Mouse (Mus musculus) regulatory T cell (primary cell): ENCODE data around the gene 5730522E02Rik.

ENCODE experiments used
- in situ Hi-C: fragments of 300-600 bp; cut with MboI, MseI; formaldehyde crosslinking; loops from one replicate; pipeline ENCODE4 v1.15.1; 2025; ENCODE audit warnings: high pct_unique_total_duplicates

5730522E02Rik gene

DNA sequence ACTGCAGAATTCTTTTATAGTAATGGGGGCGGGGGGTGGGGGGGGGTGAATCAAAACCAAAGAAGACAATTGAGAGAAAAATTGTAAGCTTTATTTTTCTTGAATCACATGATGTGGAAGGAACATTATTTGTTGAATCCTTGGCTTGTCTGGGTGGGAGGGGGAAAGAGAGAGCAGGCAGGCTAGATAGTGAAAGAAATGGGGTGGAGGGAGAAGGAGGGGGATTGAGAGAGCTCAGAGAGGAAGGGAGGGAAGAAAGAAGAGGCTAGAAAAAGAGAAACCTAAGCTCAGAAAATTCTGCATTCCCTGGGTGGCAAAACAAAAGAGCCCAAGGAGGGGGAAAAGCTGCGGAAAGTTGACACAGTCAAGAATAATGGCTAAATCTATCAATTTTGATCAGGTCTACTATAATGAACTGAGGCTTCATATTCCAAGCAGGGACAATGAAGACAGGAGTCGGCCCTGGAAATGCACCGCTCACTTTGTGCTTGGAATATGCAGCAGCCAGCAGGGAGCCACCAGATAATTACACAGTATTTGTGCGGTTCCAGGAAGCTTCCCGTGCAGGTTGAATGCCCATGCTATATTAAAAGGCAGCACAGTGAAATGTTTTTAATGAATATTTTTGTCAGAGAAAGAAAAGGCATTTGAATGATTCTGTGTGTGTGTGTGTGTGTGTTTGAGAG lies 512.9 kb downstream of the 5730522E02Rik start:
- in situ Hi-C loops: no loop called here

- in situ Hi-C loops: no loop called here
These were observed 514.4 kb downstream of the 5730522E02Rik start for GRCm38 (mm10) chr11:25696168-25696567.

DNA sequence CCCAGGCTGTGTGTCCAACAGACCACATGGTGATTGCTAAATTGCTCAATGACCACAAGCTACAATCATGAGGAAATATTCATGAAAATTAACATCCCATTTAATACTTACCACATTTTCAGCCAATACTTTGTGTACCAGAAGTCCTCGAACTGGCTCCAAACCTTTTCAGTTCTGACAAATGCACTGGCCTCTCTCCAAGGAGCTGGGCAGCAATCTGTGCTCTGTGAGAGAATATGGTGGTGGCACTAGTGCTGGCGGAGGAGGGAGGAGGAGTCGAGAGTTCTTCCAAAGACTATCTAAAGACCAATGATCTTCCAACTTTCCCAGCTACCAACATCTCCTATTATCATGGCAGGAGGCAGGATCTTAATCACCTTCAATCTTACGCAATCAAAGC lies 525.8 kb downstream of the 5730522E02Rik start:
- in situ Hi-C loops: no loop called here

- in situ Hi-C loops: no loop called here
These were observed 530.7 kb downstream of the 5730522E02Rik start for GRCm38 (mm10) chr11:25679856-25680255.

GRCm38 (mm10) chr11:25674194-25674593 lies 536.4 kb downstream of the 5730522E02Rik start:
- in situ Hi-C loops: no loop called here

DNA sequence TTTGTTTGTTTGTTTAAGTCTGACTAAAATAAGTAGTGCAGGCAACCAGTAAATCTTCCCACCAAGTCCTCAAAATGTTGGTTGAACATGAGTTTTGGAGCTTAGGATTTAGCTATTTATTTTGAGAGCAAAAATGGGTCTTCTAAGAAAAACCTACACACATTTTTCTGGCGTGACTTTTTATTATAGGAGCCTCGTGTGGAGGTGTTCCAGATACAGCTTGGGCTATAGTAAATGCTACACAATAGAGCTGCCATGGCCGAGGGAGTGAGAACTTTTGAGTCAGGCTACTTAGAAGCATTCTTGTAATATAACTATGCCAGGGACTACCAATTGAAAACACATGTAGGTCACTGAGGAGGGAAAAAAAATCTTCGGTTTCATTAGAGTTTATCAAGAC lies 540.5 kb downstream of the 5730522E02Rik start:
- in situ Hi-C loops: no loop called here

DNA sequence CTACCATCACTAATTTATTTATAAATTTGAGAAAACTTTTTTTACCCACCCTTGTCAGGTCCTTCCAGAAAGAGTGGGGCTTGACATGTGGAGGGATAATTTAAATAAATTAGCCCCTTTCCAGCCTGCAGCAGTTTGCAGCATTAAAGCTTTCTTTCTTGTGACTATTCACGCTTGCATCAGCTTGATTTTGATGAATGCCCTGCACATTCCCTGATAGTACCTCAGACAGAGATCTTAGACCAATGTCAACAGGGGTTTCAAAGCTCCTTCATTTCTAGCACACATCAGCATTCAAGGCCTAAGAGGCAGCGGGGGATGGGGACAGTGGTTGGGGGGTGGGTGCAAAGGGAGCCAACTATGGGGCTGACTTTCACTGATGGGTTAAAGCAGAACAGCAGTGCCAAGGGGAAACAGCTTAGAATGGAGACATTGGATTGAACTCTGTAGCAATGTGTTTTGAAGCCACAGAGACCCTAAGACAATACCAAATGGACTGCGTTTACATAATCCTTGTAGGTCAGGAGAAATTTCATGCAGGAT lies 545.9 kb downstream of the 5730522E02Rik start:
- in situ Hi-C loops: no loop called here

- in situ Hi-C loops: no loop called here
These were observed 564.3 kb downstream of the 5730522E02Rik start for GRCm38 (mm10) chr11:25646282-25646681.

DNA sequence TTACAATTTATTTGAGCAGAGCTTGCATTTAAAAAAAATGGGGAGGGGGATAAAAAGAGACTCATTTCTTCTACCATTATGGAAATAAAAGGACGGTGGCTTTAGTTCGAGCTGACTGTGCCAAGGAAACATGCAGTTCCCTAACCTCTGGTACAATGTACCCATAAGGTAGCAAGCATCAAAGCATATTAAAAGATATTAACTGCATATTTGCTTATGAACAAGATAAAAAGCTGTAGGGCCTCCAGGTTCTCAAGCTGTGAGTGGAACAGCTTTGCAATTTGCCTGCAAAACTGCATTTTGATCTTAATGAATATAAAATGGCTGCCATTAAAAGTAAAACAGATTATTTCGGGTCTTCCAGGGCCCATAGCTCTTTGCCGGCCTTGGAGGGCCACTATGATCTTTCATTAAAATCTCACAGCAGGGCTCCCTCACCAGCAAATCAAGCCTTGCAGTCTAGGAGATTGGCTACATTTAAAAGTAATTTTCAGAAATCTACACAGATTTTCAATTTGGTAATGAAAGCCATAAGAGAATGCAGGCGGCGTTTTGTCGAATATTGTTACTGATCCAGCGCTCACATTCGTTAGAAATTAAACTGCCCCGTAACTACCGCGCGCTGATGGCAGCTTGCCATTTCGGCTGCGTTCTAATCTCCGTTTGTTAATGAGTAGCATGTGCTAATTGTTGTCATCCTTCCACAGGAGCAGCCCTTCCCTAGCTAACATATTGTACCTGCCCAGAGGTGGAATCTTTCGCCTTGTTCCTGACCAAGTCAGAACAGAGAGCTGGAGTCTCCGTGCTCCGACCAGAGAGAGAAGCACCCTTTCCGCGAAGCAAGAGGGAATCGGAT lies 565.6 kb downstream of the 5730522E02Rik start:
- in situ Hi-C loops: no loop called here

DNA sequence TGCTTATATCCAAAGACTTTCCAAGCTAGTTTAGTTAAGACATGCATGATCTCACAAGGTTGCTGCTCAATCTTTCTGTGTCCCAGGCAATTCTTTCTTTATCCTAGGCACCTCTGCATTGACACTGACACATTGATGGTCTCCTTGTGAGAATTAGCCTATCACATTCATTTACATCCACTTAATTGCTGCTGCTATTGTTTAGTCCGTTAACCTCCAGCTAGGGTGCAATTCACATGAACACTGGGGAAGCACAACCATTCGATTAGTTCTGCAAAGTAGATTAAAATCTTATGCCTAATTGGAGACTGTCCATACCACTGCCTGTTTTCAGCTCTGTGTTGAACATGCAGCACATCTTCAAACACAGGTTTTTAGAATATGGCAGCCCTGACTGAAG lies 603.7 kb downstream of the 5730522E02Rik start:
- in situ Hi-C loops: no loop called here

- in situ Hi-C loops: no loop called here
These were observed 610.5 kb downstream of the 5730522E02Rik start for GRCm38 (mm10) chr11:25600030-25600429.

GRCm38 (mm10) chr11:25595303-25595702 lies 615.3 kb downstream of the 5730522E02Rik start:
- in situ Hi-C loops: no loop called here

GRCm38 (mm10) chr11:25594780-25595179 lies 615.8 kb downstream of the 5730522E02Rik start:
- in situ Hi-C loops: no loop called here

DNA sequence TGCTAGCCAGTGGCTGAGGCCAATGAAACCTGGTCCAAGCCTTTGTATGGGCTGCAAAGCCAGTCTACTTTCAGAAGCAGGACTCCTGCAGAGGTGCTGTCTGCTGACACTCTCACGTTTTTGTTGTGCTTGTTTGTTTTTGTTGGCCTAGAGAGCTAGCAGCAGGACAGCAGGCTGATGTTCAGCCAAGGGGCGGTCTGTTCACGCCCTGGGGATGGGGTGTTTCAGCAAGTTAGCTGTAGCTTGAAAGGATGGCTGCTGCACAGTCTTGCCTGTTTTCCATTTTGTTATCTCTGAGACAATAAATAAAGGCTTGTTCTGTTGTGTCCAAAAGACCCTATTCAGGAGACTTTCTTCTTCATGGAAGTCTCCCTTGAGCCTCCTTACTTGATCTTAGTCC lies 618.3 kb downstream of the 5730522E02Rik start:
- in situ Hi-C loops: no loop called here

DNA sequence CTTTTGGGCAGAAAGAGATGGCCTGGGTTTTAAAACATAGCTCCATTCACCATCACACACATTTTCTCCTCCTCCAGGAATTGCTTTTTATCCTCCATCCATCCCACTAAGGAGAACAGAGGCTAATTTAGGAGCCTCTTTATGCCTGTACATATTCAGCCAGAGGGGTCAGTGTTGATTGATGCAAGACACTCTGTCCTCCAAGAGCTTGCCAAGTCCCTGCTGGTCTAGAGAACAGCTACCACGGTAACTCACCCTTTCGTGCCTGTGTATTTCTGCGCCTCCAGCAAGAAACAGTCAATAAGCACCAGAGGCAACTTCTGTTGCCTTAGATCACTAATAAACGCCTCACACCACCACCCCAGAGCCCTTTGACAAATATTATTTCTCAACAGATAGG lies 620.3 kb downstream of the 5730522E02Rik start:
- in situ Hi-C loops: no loop called here

DNA sequence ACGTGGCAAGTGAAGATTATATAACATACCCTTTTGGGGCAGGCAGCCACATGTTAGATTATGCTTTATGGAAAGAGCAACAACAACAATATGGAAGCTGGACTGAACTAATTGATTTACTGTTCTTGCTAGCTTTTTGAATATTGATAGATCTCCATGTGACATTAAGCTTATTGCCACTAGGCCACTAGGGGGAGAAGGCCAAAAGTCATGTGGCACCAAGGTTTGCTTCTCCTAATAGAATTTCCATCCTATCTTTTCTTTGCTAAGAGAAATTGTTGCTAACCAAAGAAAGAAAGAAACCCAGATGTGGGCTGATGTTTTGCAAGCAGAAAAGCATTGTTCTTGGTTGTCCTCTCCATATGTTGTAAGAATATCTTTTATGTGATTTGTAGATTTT lies 621.1 kb downstream of the 5730522E02Rik start:
- in situ Hi-C loops: no loop called here

- in situ Hi-C loops: no loop called here
These were observed 636.5 kb downstream of the 5730522E02Rik start for GRCm38 (mm10) chr11:25574129-25574465.

- in situ Hi-C loops: no loop called here
These were observed 637.0 kb downstream of the 5730522E02Rik start for GRCm38 (mm10) chr11:25573408-25574128.

GRCm38 (mm10) chr11:25571396-25571795 lies 639.2 kb downstream of the 5730522E02Rik start:
- in situ Hi-C loops: no loop called here
